Mouse (Mus musculus) C2C12 (cell line): Measurements from ENCODE around the gene Cyp46a1. TPM values are rescaled to one million over a fixed set of nuclear protein-coding genes. Genes with fewer than 3 reads are reported as not detected.

Experiments
- H3K27me3 ChIP-seq: one replicate; pipeline ENCODE4 v1.6.1; 2011; ENCODE audit not compliant: control insufficient read depth, insufficient read depth, insufficient read length
- H3K36me3 ChIP-seq: one replicate; pipeline ENCODE4 v1.6.1; 2011; ENCODE audit not compliant: control insufficient read depth, insufficient read depth
- H3K4me3 ChIP-seq: one replicate; pipeline ENCODE4 v1.5.1; 2011; ENCODE audit warnings: mild to moderate bottlenecking, control low read depth; ENCODE audit not compliant: poor library complexity, insufficient read depth, severe bottlenecking
- H3K79me2 ChIP-seq: one replicate; pipeline ENCODE4 v1.6.1; 2011; ENCODE audit not compliant: control insufficient read depth, insufficient read depth
- H3K79me3 ChIP-seq: one replicate; pipeline ENCODE4 v1.6.1; 2011; ENCODE audit warnings: low read depth, control low read depth
- H3ac ChIP-seq: one replicate; pipeline ENCODE3; 2011; ENCODE audit warnings: low read depth; ENCODE audit not compliant: control insufficient read depth, insufficient read length
- CEBPB ChIP-seq: IDR thresholded peaks from one replicate; pipeline ENCODE4 v1.6.1; 2011; ENCODE audit warnings: low read depth, mild to moderate bottlenecking, control low read depth, moderate library complexity
- CTCF ChIP-seq: IDR thresholded peaks from one replicate; pipeline ENCODE4 v1.5.1; 2011; ENCODE audit not compliant: control insufficient read depth, insufficient read depth, insufficient read length
- FOSL1 ChIP-seq: IDR thresholded peaks from one replicate; pipeline ENCODE4 v1.8.0; 2011; ENCODE audit warnings: mild to moderate bottlenecking, low read length; ENCODE audit not compliant: poor library complexity, insufficient read depth, severe bottlenecking
- MAX ChIP-seq: IDR thresholded peaks from one replicate; pipeline ENCODE4 v1.6.1; 2011; ENCODE audit warnings: mild to moderate bottlenecking, control low read depth
- MYOD1 ChIP-seq: IDR thresholded peaks from one replicate; pipeline ENCODE4 v1.6.1; 2011; ENCODE audit warnings: low read depth; ENCODE audit not compliant: control insufficient read depth, insufficient read length
- MYOG ChIP-seq: IDR thresholded peaks from one replicate; pipeline ENCODE4 v1.6.1; 2011; ENCODE audit not compliant: control insufficient read depth, insufficient read length; ENCODE audit errors: extremely low read depth
- USF1 ChIP-seq: IDR thresholded peaks from one replicate; pipeline ENCODE4 v1.6.1; 2011; ENCODE audit warnings: low read depth, mild to moderate bottlenecking, control low read depth, moderate library complexity
- long read RNA-seq, 2 experiments: library from polyadenylated mRNA; unstranded; transcript quantifications; one replicate each; pipeline ENCODE4 v2.0.0; 2019 to 2020
- polyA plus RNA-seq: library from polyadenylated mRNA; unstranded; fragments of >200 nt; fragmentation: generic; extraction: Trizol; gene quantifications from one replicate; pipeline ENCODE4 v1.2.1, GENCODE M21; 2012; ENCODE audit warnings: missing spikeins

Cyp46a1 gene
- 0.67 TPM for polyA plus RNA-seq
- long read RNA-seq, experiment 1 = 0 reads
- long read RNA-seq, experiment 2, partial matches to known transcripts = 0 of 3 reads
- long read RNA-seq, experiment 2, other reads (novel, unspliced or antisense) = 0 of 3 reads

DNA sequence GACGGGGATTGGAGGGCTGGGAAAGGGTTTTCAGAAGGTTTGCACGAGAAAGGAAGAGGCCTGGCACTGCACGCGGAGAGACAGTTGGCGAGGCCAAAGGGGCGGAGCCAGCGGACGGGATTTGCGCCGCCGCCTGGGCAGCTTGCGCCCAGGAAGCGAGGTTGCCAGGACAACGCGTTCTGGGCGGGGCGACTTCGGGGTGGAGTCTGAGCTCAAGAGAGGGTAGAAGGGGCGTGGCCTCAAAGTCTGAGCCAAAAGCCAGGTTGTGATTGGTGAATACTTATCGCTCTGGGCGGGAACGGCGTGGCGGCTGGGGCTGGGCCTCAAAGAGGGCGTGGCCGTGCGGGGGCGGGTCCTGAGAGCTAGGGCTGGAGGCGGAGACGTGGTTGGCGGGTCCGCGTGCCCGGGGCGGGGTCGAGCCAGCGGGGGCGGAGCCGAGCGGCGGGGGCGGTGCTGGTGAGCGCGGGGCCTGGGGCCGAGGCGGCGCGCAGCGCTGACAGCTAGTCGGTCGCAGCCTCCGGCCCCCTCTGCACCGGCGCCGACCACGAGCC, at the start of gene Cyp46a1:
TSS of gene Cyp46a1 (plus strand) at position 487 of the 551 bp plus-strand sequence.
- TF ChIP-seq USF1 (no peak), MAX (peak; percentile 77)
- Histone ChIP-seq H3K27me3 (no peaks in the 10 kb centered on the region), H3K79me3 (no peaks in the 10 kb centered on the region), H3K36me3 (no peaks in the 10 kb centered on the region), H3K79me2 (no peaks in the 10 kb centered on the region), H3ac (peak within 1 kb of the TSS; percentile 79), H3K4me3 (peak within 1 kb of the TSS; percentile 28)

DNA sequence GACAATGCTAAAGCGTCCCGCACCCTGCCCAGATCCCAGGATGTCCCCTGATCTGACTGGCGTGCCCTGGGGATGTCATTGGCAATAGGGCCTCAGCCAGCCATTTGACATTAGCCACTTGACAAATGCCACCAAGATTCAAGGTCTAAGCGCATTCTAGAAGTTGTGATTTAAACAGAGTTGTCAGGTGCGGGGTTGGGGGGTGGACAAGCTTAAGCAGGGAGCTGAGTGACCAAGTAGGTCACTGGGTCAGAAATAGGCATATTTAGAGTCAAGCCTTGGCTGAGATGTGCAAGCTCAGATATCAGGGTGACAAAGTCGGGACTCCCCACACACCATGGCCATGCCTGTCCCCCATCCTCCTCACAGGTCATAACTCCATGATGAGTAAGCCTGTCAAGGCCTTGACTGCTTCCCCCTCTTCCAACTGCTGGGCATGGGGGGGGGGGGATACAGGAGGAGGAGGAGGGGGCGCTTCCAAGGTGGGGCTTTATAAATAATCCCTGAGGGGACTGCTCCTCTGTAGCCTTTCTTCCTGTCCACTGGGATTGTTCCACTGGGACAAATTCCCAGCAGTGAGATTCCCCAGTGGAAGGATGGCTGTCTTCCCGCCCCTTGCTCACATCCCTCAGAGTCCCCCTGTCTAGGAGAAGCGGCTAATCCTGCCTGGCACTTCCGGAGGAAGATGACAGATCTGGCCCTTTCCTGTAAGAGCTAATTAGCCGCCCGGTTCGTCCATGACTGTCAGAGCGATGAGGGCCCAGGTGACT, 49.5 kb upstream of the Cyp46a1 start:
- H3K79me2 ChIP-seq = no peaks in the 10 kb centered on the region
- no peak overlapping the region for H3K4me3 ChIP-seq
- peaks cover 3% of the 10 kb centered on the region for H3K27me3 ChIP-seq
- H3K79me3 ChIP-seq = no peaks in the 10 kb centered on the region
- H3ac ChIP-seq = no peak overlapping the region
- no peaks in the 10 kb centered on the region for H3K36me3 ChIP-seq
- TF ChIP-seq MYOD1 = no peak
- TF ChIP-seq FOSL1 = no peak
- no peak for TF ChIP-seq MAX
- no peak for TF ChIP-seq CEBPB
- TF ChIP-seq USF1 = no peak
- TF ChIP-seq MYOG = no peak
- no peak for TF ChIP-seq CTCF

DNA sequence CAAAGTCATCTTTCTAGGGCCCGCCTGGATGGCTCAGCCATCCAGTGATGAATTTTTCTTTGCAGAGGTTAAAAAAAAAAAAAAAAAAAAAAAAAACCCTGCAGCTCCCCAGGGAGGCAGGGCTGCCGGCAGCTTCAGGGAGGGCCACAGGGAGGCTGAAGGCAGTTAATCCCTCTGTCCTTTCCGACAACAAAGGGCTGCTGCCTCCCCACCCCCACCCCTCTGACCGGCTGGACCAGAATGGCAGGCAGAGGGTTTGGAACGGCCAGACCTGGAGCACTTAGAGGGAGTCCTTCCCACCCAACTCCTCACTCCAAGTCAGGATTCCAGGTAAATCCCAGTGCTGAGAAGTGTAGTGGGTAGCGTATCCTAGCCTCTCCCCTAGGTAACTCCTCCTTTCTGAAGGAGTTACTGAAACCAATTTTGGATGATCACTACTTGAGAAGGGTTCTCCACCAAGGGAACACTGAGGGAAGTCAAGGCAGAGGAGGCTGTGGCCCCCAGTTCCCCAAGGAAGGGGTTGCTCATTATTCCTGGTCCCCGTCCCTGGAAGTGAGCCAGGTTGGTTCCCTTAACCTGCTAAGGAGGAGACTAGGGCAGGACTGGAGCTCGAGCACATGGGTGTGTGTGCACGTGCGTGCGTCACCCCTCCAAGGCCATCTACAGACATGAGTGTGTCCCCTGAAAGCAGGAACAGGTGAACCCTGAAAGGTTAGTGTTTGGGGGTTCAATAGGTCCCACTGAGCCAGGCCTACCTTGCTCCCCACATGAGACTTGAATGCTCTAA, 48.8 kb upstream of the Cyp46a1 start:
- TF ChIP-seq CEBPB (no peak), USF1 (no peak), MAX (no peak), MYOD1 (no peak), MYOG (no peak), FOSL1 (no peak), CTCF (no peak)
- Histone ChIP-seq H3ac (no peak overlapping the region), H3K4me3 (no peak overlapping the region), H3K79me2 (no peaks in the 10 kb centered on the region), H3K36me3 (no peaks in the 10 kb centered on the region), H3K27me3 (peaks cover 9% of the 10 kb centered on the region), H3K79me3 (no peaks in the 10 kb centered on the region)

DNA sequence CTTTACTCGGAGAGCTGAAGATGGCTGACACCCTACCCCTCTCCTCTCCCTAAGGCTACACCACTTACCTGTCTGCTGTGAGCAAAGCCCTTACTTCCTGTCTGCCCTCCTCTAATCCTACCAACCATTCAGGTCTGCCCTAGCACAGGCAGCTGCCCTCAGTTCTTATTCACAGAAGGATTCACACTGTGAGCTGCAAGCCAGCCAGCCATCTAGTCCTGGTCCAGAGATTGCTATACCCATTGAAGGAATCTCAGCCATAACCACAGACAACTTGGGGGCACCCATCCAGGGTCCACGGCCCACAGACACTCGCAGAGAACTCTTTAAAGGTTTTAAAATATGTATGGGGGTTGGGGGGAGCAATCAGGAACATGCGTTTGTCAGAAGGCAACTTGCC, 47.8 kb upstream of the Cyp46a1 start:
- Histone ChIP-seq H3K79me3 (no peaks in the 10 kb centered on the region), H3K4me3 (no peak overlapping the region), H3ac (no peak overlapping the region), H3K27me3 (peaks cover 14% of the 10 kb centered on the region), H3K36me3 (no peaks in the 10 kb centered on the region), H3K79me2 (no peaks in the 10 kb centered on the region)
- no peak for TF ChIP-seq CEBPB
- TF ChIP-seq FOSL1 = no peak
- no peak for TF ChIP-seq USF1
- no peak for TF ChIP-seq MYOD1
- TF ChIP-seq CTCF = no peak
- TF ChIP-seq MAX = no peak
- no peak for TF ChIP-seq MYOG

DNA sequence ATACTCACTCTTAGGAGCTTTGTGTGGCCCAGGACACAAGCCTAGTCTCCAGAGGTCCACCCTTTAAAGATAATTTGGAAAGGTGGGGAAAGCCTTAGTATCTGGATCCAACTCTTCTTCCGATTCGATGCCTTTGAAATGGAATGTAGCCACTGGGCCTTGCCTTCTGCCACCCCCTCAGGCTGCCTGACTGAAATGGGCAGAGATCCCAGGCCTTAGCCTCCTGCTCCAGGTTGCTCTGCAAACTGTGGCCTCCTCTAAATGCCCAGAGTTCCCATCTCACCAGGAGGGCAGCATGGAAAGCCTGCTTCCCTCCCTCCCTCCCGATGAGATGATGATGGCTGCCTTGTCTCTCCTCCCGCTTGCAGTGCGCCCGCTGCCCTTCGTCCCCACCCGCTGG, 47.2 kb upstream of the Cyp46a1 start:
- H3K79me3 ChIP-seq = no peaks in the 10 kb centered on the region
- no peak overlapping the region for H3ac ChIP-seq
- no peak for TF ChIP-seq MYOG
- TF ChIP-seq CEBPB = no peak
- TF ChIP-seq MYOD1 = no peak
- TF ChIP-seq FOSL1 = no peak
- TF ChIP-seq USF1 = no peak
- TF ChIP-seq MAX = no peak
- TF ChIP-seq CTCF = no peak
- no peaks in the 10 kb centered on the region for H3K79me2 ChIP-seq
- no peak overlapping the region for H3K4me3 ChIP-seq
- H3K36me3 ChIP-seq = no peaks in the 10 kb centered on the region
- H3K27me3 ChIP-seq = peaks cover 14% of the 10 kb centered on the region
